Mouse (Mus musculus) bone marrow, adult 2 months (tissue): ENCODE measurements around the gene Hck. TPM values are rescaled to one million over a fixed set of nuclear protein-coding genes. Genes with fewer than 3 reads are reported as not detected.

ENCODE experiments used
- H3K27ac ChIP-seq: fragments of 200-500 bp; 2 replicates; pipeline ENCODE4 v1.5.1; 2012; ENCODE audit warnings: low read depth, mild to moderate bottlenecking, control low read depth, inconsistent platforms, low read length; ENCODE audit not compliant: control insufficient read depth, poor library complexity, insufficient read depth
- H3K4me1 ChIP-seq: fragments of 200-500 bp; 2 replicates; pipeline ENCODE4 v1.6.1; 2011; ENCODE audit warnings: low read length; ENCODE audit not compliant: control insufficient read depth, insufficient read depth
- H3K4me3 ChIP-seq: fragments of 200-500 bp; replicated peaks from 2 replicates; pipeline ENCODE3; 2011; ENCODE audit warnings: mild to moderate bottlenecking, low read depth, low read length, control low read depth; ENCODE audit not compliant: control insufficient read depth
- CTCF ChIP-seq: fragments of 200-500 bp; IDR thresholded peaks from 2 replicates; pipeline ENCODE4 v1.5.1; 2011; ENCODE audit warnings: low read length, control low read depth; ENCODE audit not compliant: control insufficient read depth, insufficient read depth
- POLR2A ChIP-seq: fragments of 200-500 bp; IDR thresholded peaks from 2 replicates; pipeline ENCODE4 v1.6.1; 2011; ENCODE audit warnings: low read depth, mild to moderate bottlenecking, control low read depth, low read length, borderline replicate concordance; ENCODE audit not compliant: control insufficient read depth
- WGBS: fragments of 180-500 bp; shearing (Covaris S2); methylation state at CpG from one replicate; pipeline ENCODE4 v1.1.7; 2018; 5-methylcytosine and 5-hydroxymethylcytosine counted together
- polyA plus RNA-seq: library from polyadenylated mRNA; stranded (reverse); fragments of >200 nt; gene quantifications from 2 replicates; pipeline ENCODE4 v1.2.4, GENCODE M21; 2011; ENCODE audit warnings: low replicate concordance; ENCODE audit not compliant: missing spikeins, insufficient read depth, insufficient read length

The Hck gene
- polyA plus RNA-seq, 1 experiment: 54.3 TPM

- Histone ChIP-seq H3K4me1 (peaks cover 7% of the 10 kb centered on the region), H3K4me3 (no peak overlapping the region), H3K27ac (no peak overlapping the region)
- no peak for TF ChIP-seq CTCF
- TF ChIP-seq POLR2A: no peak
- WGBS: 94% methylated on average over 67 of the region's 67 CpGs
Observed at GRCm38 (mm10) chr2:153071491-153072184, 36.6 kb upstream of the Hck start.

GRCm38 (mm10) chr2:153074651-153075050, 33.6 kb upstream of the Hck start:
- Histone ChIP-seq H3K4me1 (peaks cover 4% of the 10 kb centered on the region), H3K4me3 (no peak overlapping the region), H3K27ac (no peak overlapping the region)
- 87% methylated on average over 10 of the region's 10 CpGs for WGBS
- TF ChIP-seq CTCF (no peak), POLR2A (no peak)

- 31% methylated on average over 2 of the region's 2 CpGs for WGBS
- H3K27ac ChIP-seq: peak overlapping the region; percentile 4
- no peak for TF ChIP-seq POLR2A
- peaks cover 4% of the 10 kb centered on the region for H3K4me1 ChIP-seq
- no peak overlapping the region for H3K4me3 ChIP-seq
Observed at GRCm38 (mm10) chr2:153075961-153076360, 32.3 kb upstream of the Hck start.

GRCm38 (mm10) chr2:153080841-153081523, 27.3 kb upstream of the Hck start:
- H3K27ac ChIP-seq: no peak overlapping the region
- 64% methylated on average over 32 of the region's 32 CpGs for WGBS
- no peak overlapping the region for H3K4me3 ChIP-seq
- H3K4me1 ChIP-seq: peaks cover 12% of the 10 kb centered on the region
- TF ChIP-seq POLR2A (no peak), CTCF (peak; percentile 82)

- WGBS: 70% methylated on average over 6 of the region's 6 CpGs
- peaks cover 7% of the 10 kb centered on the region; the same call in 1 of the 2 replicates for H3K4me1 ChIP-seq
- TF ChIP-seq CTCF: no peak
- TF ChIP-seq POLR2A: no peak
- no peak overlapping the region for H3K27ac ChIP-seq
- H3K4me3 ChIP-seq: no peak overlapping the region
Observed at GRCm38 (mm10) chr2:153081866-153082265, 26.4 kb upstream of the Hck start.

GRCm38 (mm10) chr2:153083275-153083674, 25.0 kb upstream of the Hck start:
- TF ChIP-seq POLR2A: no peak
- H3K27ac ChIP-seq: peak overlapping the region; percentile 93
- 78% methylated on average over 8 of the region's 8 CpGs for WGBS
- no peak overlapping the region for H3K4me3 ChIP-seq
- H3K4me1 ChIP-seq: peaks cover 7% of the 10 kb centered on the region; the same call in 1 of the 2 replicates

GRCm38 (mm10) chr2:153083824-153084223, 24.4 kb upstream of the Hck start:
- H3K4me3 ChIP-seq: no peak overlapping the region
- no peak for TF ChIP-seq CTCF
- TF ChIP-seq POLR2A: no peak
- H3K4me1 ChIP-seq: peaks cover 7% of the 10 kb centered on the region; the same call in 1 of the 2 replicates
- H3K27ac ChIP-seq: peak overlapping the region; percentile 93
- WGBS: 47% methylated on average over 4 of the region's 4 CpGs

GRCm38 (mm10) chr2:153084261-153084976, 23.8 kb upstream of the Hck start:
- peak overlapping the region; percentile 93 for H3K27ac ChIP-seq
- TF ChIP-seq POLR2A (no peak), CTCF (no peak)
- peaks cover 10% of the 10 kb centered on the region; the same call in 1 of the 2 replicates for H3K4me1 ChIP-seq
- no peak overlapping the region for H3K4me3 ChIP-seq
- WGBS: 31% methylated on average over 7 of the region's 7 CpGs

GRCm38 (mm10) chr2:153085556-153085955, 22.7 kb upstream of the Hck start:
- WGBS: 76% methylated on average over 6 of the region's 6 CpGs
- Histone ChIP-seq H3K4me3 (no peak overlapping the region), H3K27ac (no peak overlapping the region; the same call in 1 of the 2 replicates), H3K4me1 (peaks cover 14% of the 10 kb centered on the region)
- TF ChIP-seq CTCF (no peak), POLR2A (no peak)
